Mouse (Mus musculus) heart, postnatal 0 days (tissue): Measurements from ENCODE around the gene Trim69.

Experiments used
- CTCF ChIP-seq: IDR thresholded peaks from 2 replicates; pipeline ENCODE4 v1.5.1; 2016; ENCODE audit warnings: antibody characterized with exemption, control low read depth, low read depth
- EP300 ChIP-seq: IDR thresholded peaks from 2 replicates; pipeline ENCODE4 v1.6.1; 2016; ENCODE audit warnings: antibody characterized with exemption, low read depth

DNA sequence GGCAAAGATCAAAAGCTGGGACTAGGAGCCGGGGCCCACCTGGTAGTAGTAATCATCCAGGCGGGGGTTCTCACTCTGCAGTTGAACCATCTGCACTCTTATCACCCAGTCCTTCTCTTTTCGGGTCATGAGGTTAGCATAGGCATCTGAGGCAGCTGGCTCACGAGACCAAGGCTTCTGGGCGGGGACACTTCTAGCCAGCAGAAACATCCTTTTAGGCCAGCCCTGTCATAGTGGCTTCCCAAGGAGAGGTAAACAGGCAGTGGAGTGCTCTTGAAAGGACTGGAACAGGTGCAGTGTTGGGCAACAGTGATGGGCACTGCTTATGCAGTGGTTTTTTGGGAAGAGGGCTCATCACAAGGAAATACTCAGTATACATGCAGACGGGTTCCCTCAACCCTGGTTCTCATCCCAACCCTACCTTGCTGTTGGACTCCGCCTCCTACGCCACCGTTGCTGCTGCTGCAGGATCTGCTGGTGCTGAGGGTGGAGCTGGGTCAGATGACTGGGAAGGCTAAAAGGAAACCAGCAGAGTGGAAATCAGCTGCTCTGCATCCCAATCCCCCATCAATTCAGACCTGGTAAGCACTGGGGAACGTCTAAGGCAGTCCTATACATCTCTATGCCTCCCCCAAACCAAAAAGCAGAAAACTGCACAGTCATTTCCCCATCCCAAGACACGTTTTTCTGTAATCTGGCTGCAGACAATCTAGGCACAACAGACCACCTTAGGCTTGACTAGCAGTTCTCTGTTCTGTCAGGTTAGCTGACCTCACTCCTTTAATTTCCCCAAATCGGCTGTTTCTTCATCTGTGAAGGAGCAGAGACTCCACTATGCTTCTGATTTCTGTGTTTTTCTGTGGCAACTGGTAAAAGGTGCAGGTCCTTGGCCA is 34.6 kb upstream of the Trim69 start:
- no peak for TF ChIP-seq CTCF
- TF ChIP-seq EP300, result no peak
